Mouse (Mus musculus): Measurements from ENCODE around the gene Ptges. TPM values are rescaled to one million over a fixed set of nuclear protein-coding genes. Genes with fewer than 3 reads are reported as not detected.

Ptges gene
- polyA plus RNA-seq, 1 experiment from 2014 or later = 29.2 TPM

GRCm38 (mm10) chr2:30912291-30912773 is 17.3 kb downstream of the Ptges start:
- no peak overlapping the region for H3K4me3 ChIP-seq (ENCODE audit: low read depth, low read length)
- ATAC-seq (ENCODE audit: low FRiP score, low TSS enrichment) = peak; percentile 35; the same call in 1 of the 2 replicates

GRCm38 (mm10) chr2:30906641-30907040 is 23.0 kb downstream of the Ptges start:
- TF ChIP-seq EP300 (optimal IDR thresholded peaks at IDR 0.05) = no peak
- no peak for TF ChIP-seq CTCF (IDR thresholded peaks at IDR 0.05; ENCODE audit: low read depth)
- no peaks in the 10 kb centered on the region for H3K36me3 ChIP-seq (ENCODE audit: control insufficient read depth, insufficient read depth, low read length)
- peaks cover 5% of the 10 kb centered on the region for H3K4me1 ChIP-seq (replicated peaks; ENCODE audit: control insufficient read depth, insufficient read depth)
- no peaks in the 10 kb centered on the region for H3K9me3 ChIP-seq (ENCODE audit: control insufficient read depth, low read length)
- no peak overlapping the region for H3K9ac ChIP-seq (ENCODE audit: low read length)
- no peak overlapping the region for H3K4me2 ChIP-seq (replicated peaks; ENCODE audit: low read depth)
- no peak for DNase-seq (ENCODE audit: low spot score)
- no peak for ATAC-seq (ENCODE audit: low FRiP score, low TSS enrichment)
- H3K27ac ChIP-seq (replicated peaks) = no peak overlapping the region
- 69% methylated on average over 4 of the region's 4 CpGs for WGBS
- H3K4me3 ChIP-seq (ENCODE audit: low read depth, low read length) = no peak overlapping the region
- H3K27me3 ChIP-seq (ENCODE audit: control insufficient read depth, insufficient read depth, low read length) = no peaks in the 10 kb centered on the region

More at GRCm38 (mm10) chr2:30912291-30912773, 17.3 kb downstream of the Ptges start:
- 0 out of 2 replicates have a peak, but pooled peaks cover 4% of the 10 kb centered on the region for H3K4me1 ChIP-seq (replicated peaks; ENCODE audit: control insufficient read depth, insufficient read depth)
- no peak overlapping the region for H3K4me2 ChIP-seq (replicated peaks; ENCODE audit: low read depth)
- 31% methylated on average over 4 of the region's 4 CpGs for WGBS
- H3K36me3 ChIP-seq (ENCODE audit: control insufficient read depth, insufficient read depth, low read length) = no peaks in the 10 kb centered on the region
- no peak for DNase-seq (ENCODE audit: low spot score)
- no peak overlapping the region for H3K9ac ChIP-seq (ENCODE audit: low read length)
- no peaks in the 10 kb centered on the region for H3K27me3 ChIP-seq (ENCODE audit: control insufficient read depth, insufficient read depth, low read length)
- no peaks in the 10 kb centered on the region for H3K9me3 ChIP-seq (ENCODE audit: control insufficient read depth, low read length)
- peak overlapping the region; percentile 56; the same call in 1 of the 2 replicates for H3K27ac ChIP-seq (replicated peaks)
- no peak for TF ChIP-seq EP300 (optimal IDR thresholded peaks at IDR 0.05)
- TF ChIP-seq CTCF (IDR thresholded peaks at IDR 0.05; ENCODE audit: low read depth) = no peak

- H3K36me3 ChIP-seq (ENCODE audit: control insufficient read depth, insufficient read depth, low read length) = no peaks in the 10 kb centered on the region
- H3K9ac ChIP-seq (ENCODE audit: low read length) = no peak overlapping the region
- H3K4me3 ChIP-seq (ENCODE audit: low read depth, low read length) = no peak overlapping the region
- 65% methylated on average over 8 of the region's 8 CpGs for WGBS
- peaks cover 5% of the 10 kb centered on the region for H3K4me1 ChIP-seq (replicated peaks; ENCODE audit: control insufficient read depth, insufficient read depth)
- H3K9me3 ChIP-seq (ENCODE audit: control insufficient read depth, low read length) = no peaks in the 10 kb centered on the region
- no peak overlapping the region for H3K4me2 ChIP-seq (replicated peaks; ENCODE audit: low read depth)
- H3K27me3 ChIP-seq (ENCODE audit: control insufficient read depth, insufficient read depth, low read length) = no peaks in the 10 kb centered on the region
- ATAC-seq (ENCODE audit: low FRiP score, low TSS enrichment) (no peak), DNase-seq (ENCODE audit: low spot score) (no peak)
- TF ChIP-seq EP300 (optimal IDR thresholded peaks at IDR 0.05) (no peak), CTCF (IDR thresholded peaks at IDR 0.05; ENCODE audit: low read depth) (no peak)
- H3K27ac ChIP-seq (replicated peaks) = no peak overlapping the region
Observed at GRCm38 (mm10) chr2:30905906-30906305, 23.8 kb downstream of the Ptges start.

GRCm38 (mm10) chr2:30904991-30905390 is 24.7 kb downstream of the Ptges start:
- H3K9ac ChIP-seq (ENCODE audit: low read length) = no peak overlapping the region
- 48% methylated on average over 7 of the region's 7 CpGs for WGBS
- no peaks in the 10 kb centered on the region for H3K27me3 ChIP-seq (ENCODE audit: control insufficient read depth, insufficient read depth, low read length)
- TF ChIP-seq EP300 (optimal IDR thresholded peaks at IDR 0.05) = no peak
- TF ChIP-seq CTCF (IDR thresholded peaks at IDR 0.05; ENCODE audit: low read depth) = no peak
- H3K4me1 ChIP-seq (replicated peaks; ENCODE audit: control insufficient read depth, insufficient read depth) = peaks cover 5% of the 10 kb centered on the region
- H3K4me3 ChIP-seq (ENCODE audit: low read depth, low read length) = no peak overlapping the region
- no peak overlapping the region for H3K27ac ChIP-seq (replicated peaks)
- no peak for ATAC-seq (ENCODE audit: low FRiP score, low TSS enrichment)
- no peaks in the 10 kb centered on the region for H3K36me3 ChIP-seq (ENCODE audit: control insufficient read depth, insufficient read depth, low read length)
- H3K9me3 ChIP-seq (ENCODE audit: control insufficient read depth, low read length) = no peaks in the 10 kb centered on the region
- no peak for DNase-seq (ENCODE audit: low spot score)
- H3K4me2 ChIP-seq (replicated peaks; ENCODE audit: low read depth) = no peak overlapping the region

- no peaks in the 10 kb centered on the region for H3K9me3 ChIP-seq (ENCODE audit: control insufficient read depth, low read length)
- DNase-seq (ENCODE audit: low spot score) = no peak
- no peaks in the 10 kb centered on the region for H3K27me3 ChIP-seq (ENCODE audit: control insufficient read depth, insufficient read depth, low read length)
- H3K9ac ChIP-seq (ENCODE audit: low read length) = no peak overlapping the region
- 81% methylated on average over 6 of the region's 6 CpGs for WGBS
- no peak overlapping the region for H3K4me2 ChIP-seq (replicated peaks; ENCODE audit: low read depth)
- H3K36me3 ChIP-seq (ENCODE audit: control insufficient read depth, insufficient read depth, low read length) = no peaks in the 10 kb centered on the region
- H3K4me1 ChIP-seq (replicated peaks; ENCODE audit: control insufficient read depth, insufficient read depth) = peaks cover 5% of the 10 kb centered on the region
- H3K4me3 ChIP-seq (ENCODE audit: low read depth, low read length) = no peak overlapping the region
- no peak for TF ChIP-seq CTCF (IDR thresholded peaks at IDR 0.05; ENCODE audit: low read depth)
- no peak for TF ChIP-seq EP300 (optimal IDR thresholded peaks at IDR 0.05)
- no peak overlapping the region for H3K27ac ChIP-seq (replicated peaks)
- no peak for ATAC-seq (ENCODE audit: low FRiP score, low TSS enrichment)
Observed at GRCm38 (mm10) chr2:30904231-30904630, 25.4 kb downstream of the Ptges start.

Measured in stomach, postnatal 0 days (tissue).